Mouse (Mus musculus) erythroblast, embryonic 14.5 days (primary cell): ENCODE measurements around the gene Gpld1.

ENCODE experiments used
- GATA1 ChIP-seq: IDR thresholded peaks from 2 replicates; pipeline ENCODE4 v1.6.1; 2012; ENCODE audit warnings: low read length, inconsistent platforms, mixed read lengths
- TAL1 ChIP-seq: IDR thresholded peaks from 3 replicates; pipeline ENCODE4 v1.6.1; 2012; ENCODE audit warnings: low read length, inconsistent platforms, mixed read lengths

DNA sequence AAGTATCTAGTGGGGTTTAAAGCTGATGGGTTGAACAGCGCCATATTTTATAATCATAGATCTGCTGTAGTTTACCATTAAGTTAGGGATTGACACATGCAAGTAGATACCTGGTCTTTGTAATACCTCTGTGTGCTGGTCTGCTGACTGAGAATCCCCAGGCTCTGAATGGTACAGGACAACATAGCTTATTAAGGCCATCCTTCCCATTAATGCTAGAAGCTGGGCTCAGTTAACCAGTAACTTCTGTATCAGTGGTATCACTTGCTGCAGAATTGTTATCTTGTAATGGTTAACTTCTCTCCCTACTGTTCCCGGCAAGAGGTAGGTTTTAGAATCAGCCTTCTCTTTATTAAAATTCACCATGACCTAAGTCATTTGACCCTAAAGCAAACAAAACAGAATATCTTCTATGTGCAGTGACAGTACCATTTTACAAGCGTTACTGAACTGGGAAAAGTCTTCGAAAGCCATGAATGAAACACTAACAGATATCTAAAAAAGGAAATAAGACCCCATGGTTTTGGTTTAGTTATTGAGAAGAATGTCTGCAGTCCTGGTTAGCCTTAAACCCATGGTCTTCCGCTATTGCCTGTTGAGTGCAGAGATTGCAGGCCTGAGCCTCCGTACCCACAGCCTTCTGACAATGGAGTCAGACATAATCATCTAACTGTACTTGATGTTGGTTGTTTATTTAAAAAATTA is 83.6 kb downstream of the Gpld1 start:
- TF ChIP-seq GATA1 (no peak), TAL1 (no peak)
